Mouse (Mus musculus): ENCODE data around the gene Tmem176a. TPM values are rescaled to one million over a fixed set of nuclear protein-coding genes. Genes with fewer than 3 reads are reported as not detected.
"Not testable (repeated sequence)": the region's sequence is repeated elsewhere in the genome, so short reads cannot be mapped to it uniquely, and the experiment has no call there.

The Tmem176a gene
- polyA plus RNA-seq, 1 experiment from 2014 or later = 171 TPM

GRCm38 (mm10) chr6:48865152-48865745 lies 24.5 kb downstream of the Tmem176a start:
- 58% methylated on average over 1 of the region's 1 CpGs for WGBS
- Histone ChIP-seq H3K9ac (ENCODE audit: low read length) (no peak overlapping the region), H3K4me3 (ENCODE audit: low read depth, low read length) (no peak overlapping the region), H3K36me3 (ENCODE audit: control insufficient read depth, insufficient read depth, low read length) (no peaks in the 10 kb centered on the region), H3K27ac (ENCODE audit: low read depth) (peak overlapping the region; percentile 69), H3K4me1 (replicated peaks; ENCODE audit: control insufficient read depth, insufficient read depth, low read length) (peaks cover 16% of the 10 kb centered on the region), H3K27me3 (replicated peaks; ENCODE audit: control insufficient read depth, insufficient read depth, low read length) (no peaks in the 10 kb centered on the region), H3K9me3 (ENCODE audit: control insufficient read depth, low read length) (no peaks in the 10 kb centered on the region), H3K4me2 (ENCODE audit: low read length) (no peak overlapping the region)
- DNase-seq (ENCODE audit: low spot score) (peak; percentile 53), ATAC-seq (replicated peaks; ENCODE audit: low FRiP score, low TSS enrichment, low read depth) (peak; percentile 25)

GRCm38 (mm10) chr6:48866355-48866950 lies 25.7 kb downstream of the Tmem176a start:
- not testable (repeated sequence) for H3K9ac ChIP-seq (ENCODE audit: low read length); H3K4me3 ChIP-seq (ENCODE audit: low read depth, low read length); H3K27me3 ChIP-seq (replicated peaks; ENCODE audit: control insufficient read depth, insufficient read depth, low read length); H3K4me2 ChIP-seq (ENCODE audit: low read length); ATAC-seq (replicated peaks; ENCODE audit: low FRiP score, low TSS enrichment, low read depth); H3K9me3 ChIP-seq (ENCODE audit: control insufficient read depth, low read length); H3K36me3 ChIP-seq (ENCODE audit: control insufficient read depth, insufficient read depth, low read length)
- DNase-seq (ENCODE audit: low spot score) = peak; percentile 51
- peak overlapping the region; percentile 69 for H3K27ac ChIP-seq (ENCODE audit: low read depth)
- WGBS = 15% methylated on average over 1 of the region's 1 CpGs
- peaks cover 16% of the 10 kb centered on the region for H3K4me1 ChIP-seq (replicated peaks; ENCODE audit: control insufficient read depth, insufficient read depth, low read length)

GRCm38 (mm10) chr6:48867158-48867557 lies 26.4 kb downstream of the Tmem176a start:
- H3K4me3 ChIP-seq (ENCODE audit: low read depth, low read length) = no peak overlapping the region
- peak; percentile 47 for DNase-seq (ENCODE audit: low spot score)
- H3K4me1 ChIP-seq (replicated peaks; ENCODE audit: control insufficient read depth, insufficient read depth, low read length) = peaks cover 16% of the 10 kb centered on the region
- H3K9ac ChIP-seq (ENCODE audit: low read length) = no peak overlapping the region
- H3K27ac ChIP-seq (ENCODE audit: low read depth) = no peak overlapping the region
- H3K36me3 ChIP-seq (ENCODE audit: control insufficient read depth, insufficient read depth, low read length) = no peaks in the 10 kb centered on the region
- H3K9me3 ChIP-seq (ENCODE audit: control insufficient read depth, low read length) = no peaks in the 10 kb centered on the region
- no peak for ATAC-seq (replicated peaks; ENCODE audit: low FRiP score, low TSS enrichment, low read depth)
- WGBS = 74% methylated on average over 4 of the region's 4 CpGs
- no peak overlapping the region for H3K4me2 ChIP-seq (ENCODE audit: low read length)
- no peaks in the 10 kb centered on the region for H3K27me3 ChIP-seq (replicated peaks; ENCODE audit: control insufficient read depth, insufficient read depth, low read length)

- ATAC-seq (replicated peaks; ENCODE audit: low FRiP score, low TSS enrichment, low read depth) = no peak
- DNase-seq (ENCODE audit: low spot score) = peak; percentile 48
- no peak overlapping the region for H3K9ac ChIP-seq (ENCODE audit: low read length)
- peaks cover 7% of the 10 kb centered on the region for H3K4me1 ChIP-seq (replicated peaks; ENCODE audit: control insufficient read depth, insufficient read depth, low read length)
- H3K4me2 ChIP-seq (ENCODE audit: low read length) = no peak overlapping the region
- 75% methylated on average over 2 of the region's 2 CpGs for WGBS
- H3K9me3 ChIP-seq (ENCODE audit: control insufficient read depth, low read length) = no peaks in the 10 kb centered on the region
- H3K27ac ChIP-seq (ENCODE audit: low read depth) = no peak overlapping the region
- no peaks in the 10 kb centered on the region for H3K27me3 ChIP-seq (replicated peaks; ENCODE audit: control insufficient read depth, insufficient read depth, low read length)
- no peak overlapping the region for H3K4me3 ChIP-seq (ENCODE audit: low read depth, low read length)
- H3K36me3 ChIP-seq (ENCODE audit: control insufficient read depth, insufficient read depth, low read length) = no peaks in the 10 kb centered on the region
Observed at GRCm38 (mm10) chr6:48869774-48870173, 29.1 kb downstream of the Tmem176a start.

DNA sequence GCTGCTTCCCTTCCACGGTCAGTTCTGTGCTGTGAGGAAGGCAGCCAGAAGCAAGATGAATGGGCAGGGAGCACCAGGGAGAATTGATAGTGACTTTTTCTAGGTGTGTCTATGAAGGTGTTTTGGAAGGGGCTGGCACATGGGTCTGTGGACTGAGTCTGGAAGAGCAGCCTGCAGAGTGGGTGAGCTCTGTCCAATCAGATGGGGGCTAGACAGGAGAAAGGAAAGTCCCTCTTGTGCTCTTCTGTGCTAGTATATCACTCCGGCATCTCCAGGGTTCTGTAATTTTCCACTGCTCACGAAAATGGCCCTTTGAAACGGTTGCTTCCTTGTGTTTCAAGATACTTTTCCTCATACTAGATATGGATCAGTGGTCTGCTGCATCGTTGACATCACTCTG lies 31.9 kb downstream of the Tmem176a start, which contains the start of gene Aoc1:
Gene Aoc1, plus strand, starts transcription at position 301 of the 400 bp plus-strand sequence.
- WGBS = 80% methylated on average over 5 of the region's 5 CpGs
- no peak within 1 kb of the TSS for H3K4me2 ChIP-seq (ENCODE audit: low read length)
- H3K4me3 ChIP-seq (ENCODE audit: low read depth, low read length) = no peak within 1 kb of the TSS
- no peak within 1 kb of the TSS for H3K27ac ChIP-seq (ENCODE audit: low read depth)
- no peaks in the 10 kb centered on the region for H3K9me3 ChIP-seq (ENCODE audit: control insufficient read depth, low read length)
- no peaks in the 10 kb centered on the region for H3K36me3 ChIP-seq (ENCODE audit: control insufficient read depth, insufficient read depth, low read length)
- ATAC-seq (replicated peaks; ENCODE audit: low FRiP score, low TSS enrichment, low read depth) = no peak
- H3K4me1 ChIP-seq (replicated peaks; ENCODE audit: control insufficient read depth, insufficient read depth, low read length) = no peaks in the 10 kb centered on the region
- H3K27me3 ChIP-seq (replicated peaks; ENCODE audit: control insufficient read depth, insufficient read depth, low read length) = no peaks in the 10 kb centered on the region
- DNase-seq (ENCODE audit: low spot score) = no peak
- H3K9ac ChIP-seq (ENCODE audit: low read length) = no peak within 1 kb of the TSS

GRCm38 (mm10) chr6:48874576-48874975 lies 33.9 kb downstream of the Tmem176a start:
- H3K27ac ChIP-seq (ENCODE audit: low read depth) = no peak overlapping the region
- no peak for ATAC-seq (replicated peaks; ENCODE audit: low FRiP score, low TSS enrichment, low read depth)

GRCm38 (mm10) chr6:48875515-48875914 lies 34.8 kb downstream of the Tmem176a start:
- WGBS = 90% methylated on average over 6 of the region's 6 CpGs
- Histone ChIP-seq H3K27ac (ENCODE audit: low read depth) (no peak overlapping the region), H3K9me3 (ENCODE audit: control insufficient read depth, low read length) (no peaks in the 10 kb centered on the region), H3K4me3 (ENCODE audit: low read depth, low read length) (no peak overlapping the region), H3K36me3 (ENCODE audit: control insufficient read depth, insufficient read depth, low read length) (no peaks in the 10 kb centered on the region), H3K4me1 (replicated peaks; ENCODE audit: control insufficient read depth, insufficient read depth, low read length) (no peaks in the 10 kb centered on the region), H3K27me3 (replicated peaks; ENCODE audit: control insufficient read depth, insufficient read depth, low read length) (no peaks in the 10 kb centered on the region), H3K9ac (ENCODE audit: low read length) (no peak overlapping the region), H3K4me2 (ENCODE audit: low read length) (no peak overlapping the region)
- no peak for ATAC-seq (replicated peaks; ENCODE audit: low FRiP score, low TSS enrichment, low read depth)
- DNase-seq (ENCODE audit: low spot score) = no peak

More at GRCm38 (mm10) chr6:48874576-48874975, 33.9 kb downstream of the Tmem176a start:
- H3K9me3 ChIP-seq (ENCODE audit: control insufficient read depth, low read length) = no peaks in the 10 kb centered on the region
- H3K36me3 ChIP-seq (ENCODE audit: control insufficient read depth, insufficient read depth, low read length) = no peaks in the 10 kb centered on the region
- no peaks in the 10 kb centered on the region for H3K27me3 ChIP-seq (replicated peaks; ENCODE audit: control insufficient read depth, insufficient read depth, low read length)
- no peak overlapping the region for H3K9ac ChIP-seq (ENCODE audit: low read length)
- H3K4me1 ChIP-seq (replicated peaks; ENCODE audit: control insufficient read depth, insufficient read depth, low read length) = no peaks in the 10 kb centered on the region
- DNase-seq (ENCODE audit: low spot score) = no peak
- H3K4me3 ChIP-seq (ENCODE audit: low read depth, low read length) = no peak overlapping the region
- H3K4me2 ChIP-seq (ENCODE audit: low read length) = no peak overlapping the region
- 82% methylated on average over 4 of the region's 4 CpGs for WGBS

- DNase-seq (ENCODE audit: low spot score) = peak; percentile 42
- Histone ChIP-seq H3K4me2 (ENCODE audit: low read length) (no peak overlapping the region), H3K36me3 (ENCODE audit: control insufficient read depth, insufficient read depth, low read length) (no peaks in the 10 kb centered on the region), H3K9me3 (ENCODE audit: control insufficient read depth, low read length) (no peaks in the 10 kb centered on the region), H3K27me3 (replicated peaks; ENCODE audit: control insufficient read depth, insufficient read depth, low read length) (no peaks in the 10 kb centered on the region), H3K27ac (ENCODE audit: low read depth) (no peak overlapping the region), H3K9ac (ENCODE audit: low read length) (no peak overlapping the region), H3K4me3 (ENCODE audit: low read depth, low read length) (no peak overlapping the region), H3K4me1 (replicated peaks; ENCODE audit: control insufficient read depth, insufficient read depth, low read length) (no peaks in the 10 kb centered on the region)
- no peak for ATAC-seq (replicated peaks; ENCODE audit: low FRiP score, low TSS enrichment, low read depth)
- 62% methylated on average over 5 of the region's 5 CpGs for WGBS
Observed at GRCm38 (mm10) chr6:48876510-48877135, 35.9 kb downstream of the Tmem176a start.

Measured in intestine, embryonic 14.5 days (tissue).